8 mouse cellular contexts compared by ENCODE assay signal in the genomic region with DNA sequence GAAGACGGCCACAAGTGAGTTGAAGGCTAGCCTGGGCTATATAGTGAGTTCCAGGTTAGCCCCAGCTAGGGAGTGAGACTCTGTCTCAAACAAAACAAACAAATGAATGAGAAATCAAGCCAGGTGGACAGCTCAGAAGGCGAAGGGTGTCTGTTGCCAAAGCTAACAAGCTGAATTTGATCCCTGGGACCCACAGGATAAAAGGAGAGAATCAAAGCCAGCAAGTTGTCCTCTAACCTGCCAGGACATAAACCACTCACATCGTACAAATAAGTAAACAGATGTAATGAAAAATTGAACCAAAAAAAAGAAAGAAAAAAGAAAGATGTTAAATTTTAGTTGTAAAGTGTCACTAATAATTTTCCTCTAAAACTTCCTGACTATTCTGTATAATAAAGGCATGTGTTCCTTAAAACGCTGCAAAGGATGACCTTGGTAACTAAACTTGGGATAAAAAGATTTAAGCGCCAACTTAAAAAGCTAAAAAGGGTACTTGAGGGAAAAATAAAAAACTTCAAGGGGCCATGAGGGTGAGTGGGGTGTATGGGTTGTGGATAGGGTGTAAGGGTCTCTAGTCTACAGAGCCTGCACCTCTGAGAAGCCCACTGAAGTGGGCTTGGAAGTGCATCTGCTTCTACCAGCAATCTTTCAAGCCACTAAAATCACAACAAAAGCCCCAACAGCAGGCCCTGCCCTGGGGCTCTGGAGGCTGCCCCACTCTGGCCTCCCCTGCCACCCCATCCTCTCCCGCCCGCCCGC. TPM values are rescaled to one million over a fixed set of nuclear protein-coding genes. Genes with fewer than 3 reads are reported as not detected.
DNase-seq lines count a peak whose midpoint lies in the region; ATAC-seq lines count a peak whose summit lies in the region.

No protein-coding gene starts in this region.

- H3K4me2 ChIP-seq in heart, embryonic 12.5 days: peak overlapping the region; percentile 39
- H3K4me2 ChIP-seq in neural tube, embryonic 11.5 days (ENCODE audit: low read depth): no peak overlapping the region; the same call in 1 of the 2 replicates
- H3K4me2 ChIP-seq in limb, embryonic 11.5 days (ENCODE audit: low read depth, severe bottlenecking): peak overlapping the region; percentile 17

- H3K4me3 ChIP-seq in heart, embryonic 12.5 days: no peak overlapping the region
- H3K4me3 ChIP-seq in neural tube, embryonic 11.5 days (ENCODE audit: low read depth, low read length): no peak overlapping the region
- no peak overlapping the region for H3K4me3 ChIP-seq in limb, embryonic 11.5 days (ENCODE audit: low read depth, low read length)

- H3K9me3 ChIP-seq in heart, embryonic 12.5 days (replicated peaks): no peaks in the 10 kb centered on the region
- H3K9me3 ChIP-seq in neural tube, embryonic 11.5 days (ENCODE audit: control insufficient read depth, low read length): no peaks in the 10 kb centered on the region
- H3K9me3 ChIP-seq in limb, embryonic 11.5 days (ENCODE audit: control insufficient read depth, low read length): no peaks in the 10 kb centered on the region

- WGBS in heart, embryonic 12.5 days: 70% methylated on average over 8 of the region's 8 CpGs
- 52% methylated on average over 8 of the region's 8 CpGs for WGBS in neural tube, embryonic 11.5 days
- 47% methylated on average over 8 of the region's 8 CpGs for WGBS in limb, embryonic 11.5 days

- peaks cover 19% of the 10 kb centered on the region for H3K4me1 ChIP-seq in heart, embryonic 12.5 days (replicated peaks)
- H3K4me1 ChIP-seq in neural tube, embryonic 11.5 days (ENCODE audit: control insufficient read depth, insufficient read depth, low read length): peaks cover 10% of the 10 kb centered on the region
- peaks cover 27% of the 10 kb centered on the region for H3K4me1 ChIP-seq in limb, embryonic 11.5 days (ENCODE audit: control insufficient read depth, insufficient read depth, low read length)

- peak overlapping the region; percentile 7 for H3K27ac ChIP-seq in heart, embryonic 12.5 days (ENCODE audit: poor library complexity, severe bottlenecking)
- H3K27ac ChIP-seq in neural tube, embryonic 11.5 days (ENCODE audit: low read depth, low read length): peak overlapping the region; percentile 65
- H3K27ac ChIP-seq in limb, embryonic 11.5 days (replicated peaks; ENCODE audit: low read depth, low read length): peak overlapping the region; percentile 77

- H3K36me3 ChIP-seq in heart, embryonic 12.5 days: no peaks in the 10 kb centered on the region
- H3K36me3 ChIP-seq in neural tube, embryonic 11.5 days (ENCODE audit: control insufficient read depth, insufficient read depth, low read length): no peaks in the 10 kb centered on the region
- no peaks in the 10 kb centered on the region for H3K36me3 ChIP-seq in limb, embryonic 11.5 days (ENCODE audit: control insufficient read depth, insufficient read depth, low read length)

- intact Hi-C loops in heart, postnatal 25 days (cut with DNase I): loop anchor here (5.0 kb wide), 1 partner anchor 37 kb away; a partner anchor contains a TSS

- H3K9ac ChIP-seq in heart, embryonic 12.5 days: peak overlapping the region; percentile 55; the same call in 1 of the 2 replicates
- H3K9ac ChIP-seq in neural tube, embryonic 11.5 days (ENCODE audit: low read length): peak overlapping the region; percentile 51
- peak overlapping the region; percentile 36; the same call in 1 of the 2 replicates for H3K9ac ChIP-seq in limb, embryonic 11.5 days (ENCODE audit: low read length)

- 0 out of 2 replicates have a peak, but pooled peaks have one; percentile 13 for ATAC-seq in heart, embryonic 12.5 days (ENCODE audit: insufficient number of reproducible peaks, low FRiP score)
- no peak for ATAC-seq in neural tube, embryonic 11.5 days (ENCODE audit: insufficient read depth, low FRiP score, low TSS enrichment)
- no peak for ATAC-seq in limb, embryonic 11.5 days (ENCODE audit: insufficient number of reproducible peaks, low FRiP score, low TSS enrichment, low read depth)

- H3K27me3 ChIP-seq in heart, embryonic 12.5 days (replicated peaks): no peaks in the 10 kb centered on the region
- H3K27me3 ChIP-seq in neural tube, embryonic 11.5 days (ENCODE audit: control insufficient read depth, insufficient read depth, low read length): no peaks in the 10 kb centered on the region
- no peaks in the 10 kb centered on the region for H3K27me3 ChIP-seq in limb, embryonic 11.5 days (ENCODE audit: control insufficient read depth, insufficient read depth, low read length)

- DNase-seq in heart, postnatal 25 days (ENCODE audit: low spot score): no peak
- no peak for DNase-seq in neural tube, embryonic 11.5 days (ENCODE audit: low spot score)
- DNase-seq in neural tube, embryonic 10.5 days (ENCODE audit: extremely low spot score, low spot score): no peak
- DNase-seq in limb, embryonic 11.5 days (ENCODE audit: low spot score): no peak
- DNase-seq in adrenal gland, postnatal 14 days: no peak
- no peak for DNase-seq in adrenal gland, adult 2 months
- DNase-seq in frontal cortex, postnatal 14 days (ENCODE audit: low spot score in 2 of 2): no peak

RNA-seq across cellular contexts. Expression of a gene that starts 30.4 kb away (rescaled TPM):
- polyA plus RNA-seq in heart, embryonic 12.5 days (2016; fragmentation: Nextera tagmentation; extraction: Ambion mirVana): 191 and 198 TPM in 2 replicates
- 100 to 1,000 TPM; 107 to 116 TPM for total RNA-seq in heart, postnatal 25 days (2021)
- polyA plus RNA-seq in neural tube, embryonic 11.5 days (2014; fragmentation: Nextera tagmentation; extraction: Ambion mirVana): 281 and 284 TPM in 2 replicates
- polyA plus RNA-seq in limb, embryonic 11.5 days (2014; fragmentation: Nextera tagmentation; extraction: Ambion mirVana): 231 TPM in 2 replicates
- total RNA-seq in adrenal gland, postnatal 14 days (2021): 140 and 142 TPM in 2 replicates
- 100 to 1,000 TPM; 181 to 246 TPM for total RNA-seq in adrenal gland, adult 2 months (2021)
- 45.7 and 48.2 TPM in 2 replicates for polyA plus RNA-seq in adrenal gland, adult 2 months (2012; rRNA removed)

RNA-seq across cellular contexts. Expression of a gene that starts 39.6 kb away (rescaled TPM):
- 2.0 and 2.7 TPM in 2 replicates for polyA plus RNA-seq in heart, embryonic 12.5 days (2016; fragmentation: Nextera tagmentation; extraction: Ambion mirVana)
- 10 to 100 TPM in 1 of 2 experiments, 1 to 10 TPM in 1; 7.3 to 11.5 TPM for total RNA-seq in heart, postnatal 25 days (2021)
- 5.9 and 8.3 TPM in 2 replicates for polyA plus RNA-seq in neural tube, embryonic 11.5 days (2014; fragmentation: Nextera tagmentation; extraction: Ambion mirVana)
- polyA plus RNA-seq in limb, embryonic 11.5 days (2014; fragmentation: Nextera tagmentation; extraction: Ambion mirVana): 3.8 and 7.5 TPM in 2 replicates
- 14.4 and 26.8 TPM in 2 replicates for total RNA-seq in adrenal gland, postnatal 14 days (2021)
- 10 to 100 TPM in 1 of 2 experiments, 1 to 10 TPM in 1; 8.9 to 15.9 TPM for total RNA-seq in adrenal gland, adult 2 months (2021)
- 29.6 and 31.1 TPM in 2 replicates for polyA plus RNA-seq in adrenal gland, adult 2 months (2012; rRNA removed)

Comparison
In these comparisons a context has a peak if more than half of its experiments do, and no peak if none do; other contexts are left out.
1. H3K27ac ChIP-seq: peak in every context shown above with its lines; median percentile 77 in limb, embryonic 11.5 days; 65 in neural tube, embryonic 11.5 days; 7 in heart, embryonic 12.5 days.